Mouse (Mus musculus) MEL (cell line): ENCODE measurements at regions not wholly inside any gene's neighbourhood (a gene's known extent, or its start where the extent isn't known, plus 50 kb on each side); places are given as distances from the start of the nearest gene placed in this dataset.

Source experiments
- DNase-seq: peaks from one replicate; pipeline ENCODE4 v3.0.0; 2011; ENCODE audit warnings: low read depth, low spot score
- H3K27ac ChIP-seq: 2 replicates; pipeline ENCODE4 v1.5.1; 2012; ENCODE audit warnings: low read depth, mild to moderate bottlenecking, control low read depth, low read length, moderate library complexity; ENCODE audit not compliant: control insufficient read depth
- H3K27me3 ChIP-seq, 2 experiments: fragments of 150-350 bp in 1 of 2; sonication (generic) in 1 of 2; 2 replicates each; pipeline ENCODE4 v1.6.1; 2012; ENCODE audit warnings: low read length in 2 of 2, mild to moderate bottlenecking in 2 of 2, improper control_type of control experiment in 1 of 2, moderate library complexity in 1 of 2; ENCODE audit not compliant: insufficient read depth in 2 of 2, control insufficient read depth in 1 of 2
- H3K36me3 ChIP-seq, 2 experiments: 2 replicates each; pipeline ENCODE4 v1.6.1; 2012 to 2014; ENCODE audit warnings: low read length in 2 of 2, improper control_type of control experiment in 1 of 2, inconsistent platforms in 1 of 2, mild to moderate bottlenecking in 1 of 2; ENCODE audit not compliant: insufficient read depth in 2 of 2, control insufficient read depth in 1 of 2
- H3K4me1 ChIP-seq, 2 experiments: fragments of 150-350 bp in 1 of 2; sonication (generic) in 1 of 2; 2 replicates each; pipeline ENCODE4 v1.6.1; 2012; ENCODE audit warnings: low read length in 2 of 2, improper control_type of control experiment in 1 of 2, mild to moderate bottlenecking in 1 of 2; ENCODE audit not compliant: insufficient read depth in 2 of 2, control insufficient read depth in 1 of 2
- H3K4me3 ChIP-seq, 2 experiments: fragments of 150-350 bp in 1 of 2; sonication (generic) in 1 of 2; 2 replicates each; pipeline ENCODE4 v1.5.1; 2012; ENCODE audit warnings: low read depth in 2 of 2, low read length in 2 of 2, mild to moderate bottlenecking in 2 of 2, moderate library complexity in 2 of 2, control low read depth in 1 of 2, improper control_type of control experiment in 1 of 2; ENCODE audit not compliant: control insufficient read depth in 1 of 2, insufficient read depth in 1 of 2
- H3K79me2 ChIP-seq: 2 replicates; pipeline ENCODE4 v1.6.1; 2012; ENCODE audit warnings: mild to moderate bottlenecking, low read length, moderate library complexity; ENCODE audit not compliant: control insufficient read depth, poor library complexity, insufficient read depth
- H3K9ac ChIP-seq: 2 replicates; pipeline ENCODE4 v1.6.1; 2012; ENCODE audit warnings: low read depth, mild to moderate bottlenecking, control low read depth, low read length, moderate library complexity; ENCODE audit not compliant: control insufficient read depth, poor library complexity, severe bottlenecking
- H3K9me3 ChIP-seq: fragments of 150-350 bp; sonication (generic); replicated peaks from 2 replicates; pipeline ENCODE4 v1.6.1; 2012; ENCODE audit warnings: mild to moderate bottlenecking, low read length, improper control_type of control experiment, moderate library complexity; ENCODE audit not compliant: insufficient read depth
- BHLHE40 ChIP-seq: IDR thresholded peaks from 2 replicates; pipeline ENCODE4 v1.6.1; 2012; ENCODE audit warnings: low read depth, mild to moderate bottlenecking, inconsistent platforms, low read length, improper control_type of control experiment, borderline replicate concordance
- CHD1 ChIP-seq: IDR thresholded peaks from 2 replicates; pipeline ENCODE4 v1.6.1; 2012; ENCODE audit warnings: low read depth, mild to moderate bottlenecking, inconsistent platforms, low read length, improper control_type of control experiment
- CTCF ChIP-seq, 3 experiments: IDR thresholded peaks in 2 of 3; conservative IDR thresholded peaks in 1 of 3; 2 replicates each; pipeline ENCODE4 v1.5.1; 2011 to 2012; ENCODE audit warnings: low read length in 3 of 3, low read depth in 2 of 3, mild to moderate bottlenecking in 2 of 3, improper control_type of control experiment in 1 of 3, inconsistent platforms in 1 of 3, mixed read lengths in 1 of 3, moderate library complexity in 1 of 3; ENCODE audit not compliant: control insufficient read depth in 1 of 3, insufficient read depth in 1 of 3, poor library complexity in 1 of 3, severe bottlenecking in 1 of 3
- E2F4 ChIP-seq: IDR thresholded peaks from 2 replicates; pipeline ENCODE4 v1.6.1; 2011; ENCODE audit warnings: low read depth, low read length, improper control_type of control experiment, borderline replicate concordance
- ELF1 ChIP-seq: IDR thresholded peaks from 2 replicates; pipeline ENCODE4 v1.6.1; 2014; ENCODE audit warnings: low read depth, mild to moderate bottlenecking, inconsistent platforms, low read length, improper control_type of control experiment, moderate library complexity
- GABPA ChIP-seq: IDR thresholded peaks from 2 replicates; pipeline ENCODE4 v1.6.1; 2012; ENCODE audit warnings: low read depth, mild to moderate bottlenecking, inconsistent platforms, low read length, improper control_type of control experiment, moderate library complexity
- GATA1 ChIP-seq: IDR thresholded peaks from 2 replicates; pipeline ENCODE4 v1.6.1; 2011; ENCODE audit warnings: low read depth, low read length, improper control_type of control experiment
- JUND ChIP-seq: IDR thresholded peaks from 2 replicates; pipeline ENCODE4 v1.6.1; 2011; ENCODE audit warnings: low read depth, mild to moderate bottlenecking, improper control_type of control experiment, low read length
- KAT2A ChIP-seq: conservative IDR thresholded peaks from 2 replicates; pipeline ENCODE4 v1.6.1; 2012; ENCODE audit warnings: low read depth, low read length, improper control_type of control experiment, inconsistent platforms
- MAFK ChIP-seq: IDR thresholded peaks from 2 replicates; pipeline ENCODE4 v1.6.1; 2011; ENCODE audit warnings: low read depth, mild to moderate bottlenecking, low read length, improper control_type of control experiment, borderline replicate concordance
- MAX ChIP-seq: IDR thresholded peaks from 2 replicates; pipeline ENCODE4 v1.6.1; 2011; ENCODE audit warnings: low read length, improper control_type of control experiment
- MAZ ChIP-seq: IDR thresholded peaks from 2 replicates; pipeline ENCODE4 v1.6.1; 2012; ENCODE audit warnings: low read depth, mild to moderate bottlenecking, inconsistent platforms, low read length, improper control_type of control experiment
- MYB ChIP-seq: IDR thresholded peaks from 2 replicates; pipeline ENCODE4 v1.6.1; 2011; ENCODE audit warnings: mild to moderate bottlenecking, low read depth, low read length, improper control_type of control experiment
- MYC ChIP-seq: IDR thresholded peaks from 2 replicates; pipeline ENCODE4 v1.6.1; 2011; ENCODE audit warnings: low read depth, mild to moderate bottlenecking, low read length, improper control_type of control experiment, moderate library complexity
- NRF1 ChIP-seq: IDR thresholded peaks from 2 replicates; pipeline ENCODE4 v1.6.1; 2014; ENCODE audit warnings: low read depth, mild to moderate bottlenecking, inconsistent platforms, low read length, improper control_type of control experiment, moderate library complexity; ENCODE audit not compliant: poor library complexity, insufficient read depth, severe bottlenecking
- POLR2A ChIP-seq, 2 experiments: IDR thresholded peaks; 2 replicates each; pipeline ENCODE4 v1.6.1; 2011 to 2012; ENCODE audit warnings: low read length in 2 of 2, mild to moderate bottlenecking in 2 of 2, control low read depth in 1 of 2, improper control_type of control experiment in 1 of 2, low read depth in 1 of 2, moderate library complexity in 1 of 2; ENCODE audit not compliant: control insufficient read depth in 1 of 2, insufficient read depth in 1 of 2, poor library complexity in 1 of 2
- POLR2AphosphoS5 ChIP-seq: IDR thresholded peaks from 2 replicates; pipeline ENCODE4 v1.6.1; 2012; ENCODE audit warnings: low read depth, borderline replicate concordance, mild to moderate bottlenecking, inconsistent platforms, low read length, moderate library complexity, mixed read lengths
- RAD21 ChIP-seq: IDR thresholded peaks from 2 replicates; pipeline ENCODE4 v1.6.1; 2011; ENCODE audit warnings: mild to moderate bottlenecking, low read depth, low read length, improper control_type of control experiment
- SIN3A ChIP-seq: IDR thresholded peaks from 2 replicates; pipeline ENCODE4 v1.6.1; 2012; ENCODE audit warnings: low read length, improper control_type of control experiment, inconsistent platforms
- SMC3 ChIP-seq: IDR thresholded peaks from 2 replicates; pipeline ENCODE4 v1.6.1; 2011; ENCODE audit warnings: low read depth, low read length, improper control_type of control experiment
- TAL1 ChIP-seq: IDR thresholded peaks from 2 replicates; pipeline ENCODE4 v1.6.1; 2012; ENCODE audit warnings: mild to moderate bottlenecking, inconsistent platforms, low read length, moderate library complexity, mixed read lengths
- TBP ChIP-seq: IDR thresholded peaks from 2 replicates; pipeline ENCODE4 v1.8.0; 2011; ENCODE audit warnings: low read depth, low read length, improper control_type of control experiment
- UBTF ChIP-seq: IDR thresholded peaks from 2 replicates; pipeline ENCODE4 v1.6.1; 2012; ENCODE audit warnings: low read depth, mild to moderate bottlenecking, inconsistent platforms, low read length, improper control_type of control experiment, moderate library complexity, borderline replicate concordance; ENCODE audit not compliant: insufficient read depth
- USF2 ChIP-seq, 2 experiments: IDR thresholded peaks; 2 replicates each; pipeline ENCODE4 v1.6.1; 2011 to 2012; ENCODE audit warnings: improper control_type of control experiment in 2 of 2, low read length in 2 of 2, borderline replicate concordance in 1 of 2, inconsistent platforms in 1 of 2, low read depth in 1 of 2, mild to moderate bottlenecking in 1 of 2; ENCODE audit not compliant: insufficient read depth in 1 of 2
- ZC3H11A ChIP-seq: IDR thresholded peaks from 2 replicates; pipeline ENCODE4 v1.6.1; 2012; ENCODE audit warnings: low read depth, mild to moderate bottlenecking, inconsistent platforms, low read length, improper control_type of control experiment
- ZKSCAN1 ChIP-seq: IDR thresholded peaks from 2 replicates; pipeline ENCODE4 v1.6.1; 2012; ENCODE audit warnings: low read depth, mild to moderate bottlenecking, inconsistent platforms, low read length, improper control_type of control experiment, moderate library complexity
- ZMIZ1 ChIP-seq: IDR thresholded peaks from 2 replicates; pipeline ENCODE4 v1.6.1; 2012; ENCODE audit warnings: low read depth, mild to moderate bottlenecking, inconsistent platforms, low read length, improper control_type of control experiment, moderate library complexity

GRCm38 (mm10) chr3:144305456-144305855, 100.4 kb upstream of the Lmo4 start:
- Histone ChIP-seq H3K79me2 (no peaks in the 10 kb centered on the region), H3K27ac (no peak overlapping the region), H3K4me1 (no peaks in the 10 kb centered on the region), H3K36me3 (no peaks in the 10 kb centered on the region), H3K4me3 (no peak overlapping the region), H3K27me3 (no peaks in the 10 kb centered on the region), H3K9me3 (no peaks in the 10 kb centered on the region), H3K9ac (no peak overlapping the region)
- DNase-seq: no peak
- TF ChIP-seq MAFK (no peak), CHD1 (no peak), MAZ (no peak), UBTF (no peak), POLR2A (IDR thresholded peaks at IDR 0.05; ENCODE audit: control insufficient read depth in 1 of 2, insufficient read depth in 1 of 2, low read depth in 1 of 2, low read length in 2 of 2, poor library complexity in 1 of 2) (no peak), GABPA (no peak), USF2 (IDR thresholded peaks at IDR 0.05; ENCODE audit: borderline replicate concordance in 1 of 2, insufficient read depth in 1 of 2, low read depth in 1 of 2, low read length in 2 of 2) (no peak), NRF1 (no peak), KAT2A (no peak), ZKSCAN1 (no peak), SMC3 (no peak), ELF1 (no peak), CTCF (IDR thresholded peaks at IDR 0.05 in 2 of 3, conservative IDR thresholded peaks at IDR 0.05 in 1 of 3; ENCODE audit: control insufficient read depth in 1 of 3, insufficient read depth in 1 of 3, low read depth in 2 of 3, low read length in 3 of 3, poor library complexity in 1 of 3, severe bottlenecking in 1 of 3) (no peak), ZMIZ1 (no peak), MAX (no peak), RAD21 (no peak), TBP (no peak)

GRCm38 (mm10) chr3:144304924-144305323, 99.9 kb upstream of the Lmo4 start:
- no peaks in the 10 kb centered on the region for H3K79me2 ChIP-seq
- no peak for DNase-seq
- H3K9me3 ChIP-seq: no peaks in the 10 kb centered on the region
- no peak overlapping the region for H3K9ac ChIP-seq
- no peak overlapping the region for H3K27ac ChIP-seq
- no peaks in the 10 kb centered on the region for H3K36me3 ChIP-seq
- H3K27me3 ChIP-seq: no peaks in the 10 kb centered on the region
- TF ChIP-seq CTCF (IDR thresholded peaks at IDR 0.05 in 2 of 3, conservative IDR thresholded peaks at IDR 0.05 in 1 of 3; ENCODE audit: control insufficient read depth in 1 of 3, insufficient read depth in 1 of 3, low read depth in 2 of 3, low read length in 3 of 3, poor library complexity in 1 of 3, severe bottlenecking in 1 of 3) (no peak), MYB (no peak), BHLHE40 (no peak), JUND (no peak), E2F4 (no peak), MAX (no peak), ZC3H11A (no peak), NRF1 (no peak), TAL1 (no peak), TBP (no peak), MAZ (no peak), GATA1 (no peak), MYC (no peak), SIN3A (no peak), SMC3 (no peak), KAT2A (no peak), CHD1 (no peak), POLR2AphosphoS5 (no peak)
- no peaks in the 10 kb centered on the region for H3K4me1 ChIP-seq
- H3K4me3 ChIP-seq: no peak overlapping the region
